Mouse (Mus musculus): Measurements from ENCODE around the gene Psmd9.

Psmd9 gene

DNA sequence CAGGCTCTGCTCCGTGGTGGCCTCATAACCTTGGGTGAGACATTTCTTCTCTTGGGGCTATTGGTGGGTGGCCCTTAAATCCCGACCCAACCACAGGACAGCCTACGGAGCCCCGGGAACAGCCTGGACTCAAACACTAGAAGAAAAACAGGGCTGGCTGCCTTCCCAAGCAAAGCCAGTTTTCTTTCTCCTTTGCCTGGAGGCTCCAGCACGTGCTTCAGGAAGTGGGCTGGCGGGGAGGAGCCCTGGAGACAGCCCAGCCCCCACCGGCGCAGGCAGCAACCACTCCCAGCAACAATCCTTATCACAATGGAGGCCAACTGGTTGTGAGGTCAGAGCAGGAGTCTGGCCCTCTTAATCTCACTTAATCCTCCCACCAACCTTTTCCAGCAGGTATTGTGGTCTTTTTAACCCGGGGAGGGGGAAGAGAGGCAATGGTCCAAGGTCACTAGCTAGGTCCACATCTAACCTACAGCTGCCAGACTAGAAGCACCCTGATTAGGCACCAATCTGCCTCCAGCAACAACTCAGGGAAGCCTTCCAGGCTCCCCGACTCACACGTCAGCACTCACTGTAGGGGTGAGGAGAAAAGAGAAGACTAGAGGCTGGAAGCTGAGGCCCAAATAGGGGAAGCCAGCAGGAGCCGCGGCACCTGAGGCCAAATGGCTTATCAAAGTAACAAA is 32.7 kb upstream of the Psmd9 start:
- in situ Hi-C loops (cut with MboI, MseI), result loop anchor here in 1 of 2 experiments (10.0 to 25.0 kb wide), 3 partner anchors 72 to 1299 kb away; partner anchors contain the start of genes Pheta1, Sh2b3 and Tmem120b

DNA sequence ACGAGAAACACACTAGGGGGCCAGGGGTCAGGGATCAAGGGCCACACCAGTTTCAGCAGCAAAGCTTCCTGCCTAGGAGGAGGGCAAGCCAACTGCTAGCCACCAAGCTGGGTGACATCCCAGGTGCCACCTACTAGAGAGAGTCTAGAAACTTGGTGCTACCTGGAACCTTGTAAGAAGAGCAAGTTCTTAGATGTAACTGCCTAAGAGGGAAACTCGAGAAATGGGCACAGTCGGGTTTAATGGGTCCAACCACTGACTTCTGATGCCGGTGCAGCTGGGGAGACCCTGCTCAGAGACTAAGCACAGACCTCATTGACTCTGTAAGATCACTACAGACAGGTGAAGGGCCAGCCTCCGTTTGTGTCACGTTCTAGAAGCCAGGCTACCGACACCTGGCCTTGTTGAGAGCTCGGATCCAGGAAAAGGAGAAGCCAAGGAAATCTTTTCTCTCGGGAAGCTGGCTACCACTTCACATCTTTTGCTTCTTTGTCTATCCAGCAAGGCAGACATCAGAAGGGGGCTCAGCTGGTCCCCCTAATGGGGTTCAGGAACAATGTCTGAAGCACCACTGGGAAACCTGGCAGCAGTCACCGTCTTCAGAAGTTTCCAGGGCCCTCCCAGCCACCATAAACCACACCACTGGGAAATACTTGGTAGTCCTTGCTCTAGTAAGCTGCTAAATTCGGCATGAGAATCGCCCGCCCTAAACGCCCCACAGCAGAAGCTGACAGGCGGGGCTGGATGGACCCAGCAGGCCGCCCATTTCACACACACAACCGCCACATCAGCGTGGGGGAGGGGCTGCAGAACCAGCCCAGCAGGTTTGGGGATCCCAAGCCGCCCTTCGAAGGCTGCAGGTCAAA is 31.9 kb upstream of the Psmd9 start:
- in situ Hi-C loops (cut with MboI, MseI), result loop anchor here in 1 of 2 experiments (10.0 to 25.0 kb wide), 3 partner anchors 72 to 1300 kb away; partner anchors contain the start of genes Pheta1, Sh2b3 and Tmem120b

DNA sequence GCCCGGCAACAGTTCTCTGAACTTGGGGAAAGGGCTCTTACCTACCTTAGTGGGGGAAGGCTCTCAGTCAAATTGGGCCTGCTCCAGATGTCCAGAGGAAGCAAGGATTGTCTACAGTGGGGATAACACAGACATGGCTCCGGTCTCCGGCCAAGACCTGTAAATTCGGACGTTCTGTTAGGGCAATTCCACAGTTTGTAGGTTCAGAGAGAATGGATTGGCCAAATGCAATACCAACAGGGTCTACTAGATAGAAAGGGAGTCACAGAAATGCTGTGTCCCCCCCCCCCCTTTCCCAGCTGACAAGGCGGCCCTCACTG is 31.3 kb upstream of the Psmd9 start:
- in situ Hi-C loops (cut with MboI, MseI), result loop anchor here in 1 of 2 experiments (10.0 to 25.0 kb wide), 3 partner anchors 73 to 1301 kb away; partner anchors contain the start of genes Pheta1, Sh2b3 and Tmem120b

DNA sequence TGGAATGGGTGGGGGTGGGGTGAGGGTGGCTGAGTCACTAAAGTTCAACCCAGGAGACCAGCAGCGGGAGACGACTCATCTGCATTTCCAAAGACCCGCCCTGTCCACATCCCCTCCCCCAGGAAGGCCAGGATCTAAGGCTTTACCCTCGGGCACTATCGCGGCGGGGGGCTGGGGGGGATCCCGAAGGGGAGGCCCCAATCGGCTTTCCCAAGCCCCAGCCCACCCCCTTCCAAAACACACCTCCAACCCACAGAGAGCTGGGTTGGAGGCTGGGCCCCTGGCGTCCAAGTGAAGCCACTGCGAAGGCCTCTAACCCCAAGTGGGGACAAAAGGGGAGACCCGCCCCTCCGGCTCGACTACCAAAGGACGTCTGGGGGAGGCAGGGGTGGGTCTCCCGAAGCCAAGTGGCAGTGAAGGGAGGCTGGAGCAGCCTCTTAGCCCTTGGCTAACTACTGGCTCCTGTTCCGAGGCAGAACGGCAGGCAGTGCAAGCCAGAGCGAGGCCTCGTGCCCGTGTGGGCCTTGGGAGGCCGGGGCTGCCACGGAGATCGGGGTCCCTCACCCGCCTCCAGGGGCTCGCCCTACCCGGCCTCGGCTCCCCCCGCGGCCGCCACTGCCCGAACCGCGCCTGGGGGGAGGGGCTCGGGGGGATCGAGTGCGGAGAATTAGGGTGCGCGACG is 30.8 kb upstream of the Psmd9 start:
- in situ Hi-C loops (cut with MboI, MseI), result loop anchor here in 1 of 2 experiments (10.0 to 25.0 kb wide), 3 partner anchors 74 to 1301 kb away; partner anchors contain the start of genes Pheta1, Sh2b3 and Tmem120b

DNA sequence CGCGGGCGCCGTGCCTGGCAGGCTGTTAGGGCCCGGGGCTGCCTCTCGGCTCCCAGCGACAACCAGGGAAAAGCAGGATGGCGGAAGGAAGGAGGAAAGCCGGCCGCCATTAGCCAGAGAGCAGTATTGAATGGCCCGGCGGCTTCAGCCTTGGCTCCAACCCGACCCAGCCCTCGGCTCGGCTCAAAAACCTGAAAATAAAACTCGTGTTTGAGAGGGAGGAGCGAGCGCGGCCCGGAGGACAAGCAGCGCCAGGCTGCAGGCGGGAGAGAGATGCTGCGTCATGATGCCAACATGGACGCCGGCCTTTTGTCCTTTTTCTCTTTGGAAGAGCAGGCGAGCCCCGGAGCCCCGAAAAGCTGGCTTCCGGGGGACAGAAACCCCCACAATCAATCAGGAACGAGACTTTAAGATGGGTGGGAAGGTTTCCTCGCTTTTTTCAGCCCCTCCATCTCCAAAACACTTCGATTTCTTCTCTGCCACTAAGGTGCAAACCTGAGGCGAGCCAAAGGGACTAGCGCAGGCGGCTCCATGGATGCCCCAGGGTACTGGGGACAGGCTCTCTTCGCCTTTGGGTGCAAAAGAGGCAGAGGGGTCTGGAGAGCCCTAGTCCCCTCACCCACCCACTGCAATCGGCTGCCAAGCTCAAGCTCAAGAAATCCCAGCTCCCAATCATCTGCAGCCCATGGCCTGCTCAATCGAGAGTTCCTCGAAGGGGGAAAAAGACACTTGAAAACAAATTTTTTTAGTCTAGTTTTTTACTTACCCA is 30.1 kb upstream of the Psmd9 start:
- in situ Hi-C loops (cut with MboI, MseI), result loop anchor here in 1 of 2 experiments (10.0 to 25.0 kb wide), 3 partner anchors 74 to 1302 kb away; partner anchors contain the start of genes Pheta1, Sh2b3 and Tmem120b

DNA sequence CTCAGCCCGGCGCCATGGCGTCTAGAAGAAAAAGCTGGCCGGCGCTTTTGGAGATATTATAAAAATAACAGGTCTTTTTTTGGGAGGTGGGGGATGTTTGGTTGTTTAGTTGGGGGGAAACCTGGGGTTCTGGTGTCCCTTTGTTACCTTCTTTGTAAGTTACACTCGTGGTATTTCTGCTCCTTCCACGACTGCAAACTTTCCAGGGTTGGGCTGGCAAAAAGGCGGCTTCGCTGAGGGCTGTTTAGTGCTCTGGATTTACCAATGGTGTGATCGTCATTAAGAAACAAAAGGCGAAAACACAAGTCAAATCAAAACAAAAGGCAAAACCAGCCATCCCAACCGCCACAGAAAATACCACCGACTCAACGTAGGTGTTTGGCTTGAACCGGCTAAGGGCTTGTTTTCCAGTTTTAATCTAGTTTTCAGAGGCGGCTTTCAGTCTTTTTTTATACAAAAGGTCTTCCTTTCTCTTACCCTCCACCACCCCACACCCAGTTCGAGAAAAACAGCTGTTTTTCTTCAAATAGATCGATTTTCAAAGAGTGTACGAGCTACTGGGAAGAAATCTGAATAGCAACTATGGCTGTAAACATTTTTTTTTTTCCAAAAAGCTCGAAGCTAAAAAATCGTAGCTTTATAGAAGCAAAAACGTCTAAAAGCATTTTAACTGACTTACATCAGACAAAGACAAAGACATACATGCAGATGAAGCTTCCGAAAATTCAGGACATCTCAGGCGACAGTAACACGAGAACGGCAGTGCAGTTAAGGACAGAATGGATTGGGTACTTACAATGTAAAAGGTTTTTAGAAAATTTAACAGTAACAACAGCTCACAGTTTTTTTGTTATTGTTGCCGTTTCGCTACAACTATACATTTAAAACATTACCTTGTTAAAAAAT is 29.2 kb upstream of the Psmd9 start:
- in situ Hi-C loops (cut with MboI, MseI), result loop anchor here in 1 of 2 experiments (10.0 to 25.0 kb wide), 4 partner anchors 75 to 1303 kb away; partner anchors contain the start of genes Kdm2b, Pheta1, Sh2b3 and Tmem120b

DNA sequence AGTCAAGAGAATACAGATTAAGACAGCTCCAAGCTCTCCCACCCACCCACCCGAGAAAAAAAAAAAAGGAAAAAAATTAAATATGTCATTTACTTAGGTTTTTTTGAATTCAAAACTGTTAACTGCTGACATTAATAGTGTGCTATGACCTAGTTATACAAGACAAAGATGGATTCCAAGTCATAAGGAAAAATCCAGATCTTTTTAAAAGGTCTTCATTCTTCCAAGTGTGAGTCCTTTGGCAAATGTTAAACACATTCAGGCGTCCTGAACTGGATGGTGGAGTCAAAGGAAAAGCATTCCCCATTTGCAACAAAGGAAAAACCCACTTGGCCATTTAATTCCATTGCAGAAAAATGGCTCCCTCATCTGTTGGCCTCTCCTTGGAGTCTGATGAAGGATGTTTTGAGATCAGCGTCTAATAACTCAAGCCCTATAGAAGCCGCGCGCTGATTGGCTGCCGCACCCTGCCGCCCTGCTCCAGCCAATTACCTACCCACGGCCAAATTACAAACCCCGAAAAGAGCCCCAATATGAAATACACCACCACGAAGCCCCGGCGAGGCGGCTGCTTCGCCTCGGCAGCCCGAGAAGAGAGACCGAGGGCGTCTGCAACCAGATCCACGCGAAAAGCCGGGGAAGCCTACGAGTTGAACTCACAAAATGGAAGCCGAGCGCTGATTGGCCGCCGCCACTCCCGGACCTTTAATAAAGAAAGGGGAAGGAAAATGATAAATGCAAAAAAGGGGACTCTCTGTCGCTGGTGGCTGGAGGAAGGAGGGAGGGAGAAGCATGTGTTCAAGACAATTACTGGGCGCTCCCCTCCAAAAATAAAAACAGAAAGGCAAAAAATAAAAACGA is 28.3 kb upstream of the Psmd9 start:
- in situ Hi-C loops (cut with MboI, MseI), result loop anchor here in 1 of 2 experiments (10.0 to 25.0 kb wide), 2 partner anchors 156 to 1304 kb away; partner anchors contain the start of genes Kdm2b, Pheta1 and Sh2b3

DNA sequence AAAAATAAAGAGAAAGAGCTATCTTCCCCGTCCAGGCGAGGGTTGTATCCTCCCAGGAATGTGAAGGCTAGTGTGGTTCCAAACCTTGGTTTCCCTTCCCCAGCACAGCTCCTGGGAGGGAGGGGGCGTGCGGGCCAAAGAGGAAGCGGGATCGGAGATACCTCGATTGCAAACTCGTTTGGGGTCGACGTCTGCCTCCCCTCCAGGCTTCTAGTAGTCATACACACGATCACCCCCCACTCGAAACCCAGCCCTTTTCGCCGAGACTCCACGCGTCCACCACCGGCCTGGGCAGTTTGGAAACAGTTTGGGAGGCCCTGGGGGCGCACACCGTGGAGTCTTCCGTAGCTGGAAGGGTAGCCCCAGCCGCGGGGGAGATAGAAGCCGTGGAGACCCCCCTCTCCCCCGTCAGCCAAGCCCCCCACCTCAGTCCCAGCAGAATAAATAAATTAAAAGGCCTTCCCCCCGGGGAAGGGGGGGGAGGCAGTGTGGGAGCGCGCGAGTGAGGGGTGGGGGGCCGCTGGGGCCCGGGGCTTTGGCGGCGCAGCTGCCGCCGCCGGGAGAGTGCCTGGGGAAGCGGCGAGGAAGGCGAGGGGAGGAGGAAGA is 27.6 kb upstream of the Psmd9 start:
- in situ Hi-C loops (cut with MboI, MseI), result loop anchor here in 1 of 2 experiments (10.0 to 25.0 kb wide), 2 partner anchors 157 to 1304 kb away; partner anchors contain the start of genes Kdm2b, Pheta1 and Sh2b3

DNA sequence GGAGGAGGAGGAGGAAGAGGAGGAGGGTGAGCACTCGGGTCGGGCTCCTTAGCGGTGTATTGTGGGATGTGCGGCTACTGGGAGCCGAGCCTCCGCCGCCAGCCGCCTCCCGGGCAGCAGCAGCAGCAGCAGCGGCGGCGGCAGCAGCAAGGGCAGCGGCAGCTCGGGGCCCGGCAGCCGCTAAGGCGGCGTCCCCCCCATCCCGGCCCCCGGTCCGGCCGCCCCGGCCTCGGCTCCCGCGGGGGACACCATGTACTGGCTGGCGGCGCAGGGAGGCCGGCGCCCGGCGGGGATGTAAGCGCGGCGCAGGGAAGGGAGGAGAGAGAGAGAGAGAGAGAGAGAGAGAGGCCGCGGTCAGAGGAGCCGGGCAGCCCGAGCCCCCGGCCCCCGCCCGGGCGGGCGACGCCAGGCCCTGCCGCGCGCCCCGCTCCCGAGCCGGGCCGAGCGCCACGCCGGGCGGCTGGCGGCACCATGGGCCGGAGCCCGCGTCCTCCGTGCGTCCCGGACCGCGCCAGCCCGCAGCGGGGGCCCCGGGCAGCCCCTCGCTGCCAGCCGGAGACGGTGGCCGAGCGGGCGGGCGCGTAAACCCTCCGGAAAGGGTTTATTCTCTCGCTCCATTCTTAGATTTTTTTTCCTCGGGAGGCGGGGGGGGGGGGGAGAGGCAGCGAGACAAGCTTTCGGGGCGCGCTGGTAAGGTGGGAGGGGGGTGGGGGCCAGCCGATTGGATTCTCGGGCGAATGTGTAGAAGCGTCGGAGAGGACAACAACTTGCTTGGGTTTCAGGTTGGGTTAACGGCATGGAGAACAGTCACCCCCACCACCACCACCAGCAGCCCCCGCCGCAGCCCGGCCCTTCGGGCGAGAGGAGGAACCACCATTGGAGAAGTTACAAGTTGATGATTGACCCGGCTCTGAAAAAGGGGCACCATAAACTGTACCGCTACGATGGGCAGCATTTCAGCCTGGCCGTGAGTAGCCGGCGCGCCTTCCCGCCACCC is 26.8 kb upstream of the Psmd9 start, which contains the start of gene Setd1b:
Setd1b (plus strand) TSS at position 33 of the 997 bp plus-strand sequence.
- in situ Hi-C loops (cut with MboI, MseI), result loop anchor here in 1 of 2 experiments (10.0 to 25.0 kb wide), 2 partner anchors 158 to 1305 kb away; partner anchors contain the start of genes Kdm2b, Pheta1 and Sh2b3

DNA sequence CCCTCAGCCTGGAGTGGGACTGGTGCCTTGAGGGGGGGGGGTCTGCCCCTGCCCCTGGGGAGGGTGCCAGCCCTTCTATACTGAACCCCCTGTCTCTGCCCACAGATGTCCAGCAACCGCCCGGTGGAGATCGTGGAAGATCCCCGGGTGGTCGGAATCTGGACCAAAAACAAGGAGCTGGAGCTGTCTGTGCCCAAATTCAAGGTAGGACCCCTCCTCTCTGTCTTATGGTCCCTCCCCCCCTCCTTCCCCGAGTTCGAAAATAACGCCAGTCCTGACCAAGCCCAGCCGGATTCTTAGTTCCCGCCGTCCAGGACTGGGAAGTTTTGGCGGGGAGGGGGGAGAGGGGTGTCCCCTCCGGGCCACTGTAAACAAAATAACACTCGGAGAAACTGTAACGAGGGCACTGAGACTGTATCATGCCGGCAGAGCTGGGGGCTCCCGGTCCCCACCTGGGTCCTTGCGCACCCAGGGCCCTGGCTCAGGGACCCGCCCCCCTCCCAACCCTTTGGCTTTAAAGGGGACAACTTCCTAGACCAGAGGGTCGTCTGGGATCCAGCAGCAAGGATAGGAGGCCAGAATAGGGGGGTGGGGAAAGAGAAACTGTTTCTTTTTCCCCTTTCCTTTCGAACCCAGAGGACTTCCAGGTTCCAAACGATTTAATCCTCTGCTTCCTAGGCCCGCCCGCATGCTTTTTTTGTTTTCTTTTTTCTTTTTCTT is 25.8 kb upstream of the Psmd9 start:
- in situ Hi-C loops (cut with MboI, MseI), result loop anchor here in 1 of 2 experiments (10.0 to 25.0 kb wide), 2 partner anchors 159 to 1306 kb away; partner anchors contain the start of genes Kdm2b, Pheta1 and Sh2b3

DNA sequence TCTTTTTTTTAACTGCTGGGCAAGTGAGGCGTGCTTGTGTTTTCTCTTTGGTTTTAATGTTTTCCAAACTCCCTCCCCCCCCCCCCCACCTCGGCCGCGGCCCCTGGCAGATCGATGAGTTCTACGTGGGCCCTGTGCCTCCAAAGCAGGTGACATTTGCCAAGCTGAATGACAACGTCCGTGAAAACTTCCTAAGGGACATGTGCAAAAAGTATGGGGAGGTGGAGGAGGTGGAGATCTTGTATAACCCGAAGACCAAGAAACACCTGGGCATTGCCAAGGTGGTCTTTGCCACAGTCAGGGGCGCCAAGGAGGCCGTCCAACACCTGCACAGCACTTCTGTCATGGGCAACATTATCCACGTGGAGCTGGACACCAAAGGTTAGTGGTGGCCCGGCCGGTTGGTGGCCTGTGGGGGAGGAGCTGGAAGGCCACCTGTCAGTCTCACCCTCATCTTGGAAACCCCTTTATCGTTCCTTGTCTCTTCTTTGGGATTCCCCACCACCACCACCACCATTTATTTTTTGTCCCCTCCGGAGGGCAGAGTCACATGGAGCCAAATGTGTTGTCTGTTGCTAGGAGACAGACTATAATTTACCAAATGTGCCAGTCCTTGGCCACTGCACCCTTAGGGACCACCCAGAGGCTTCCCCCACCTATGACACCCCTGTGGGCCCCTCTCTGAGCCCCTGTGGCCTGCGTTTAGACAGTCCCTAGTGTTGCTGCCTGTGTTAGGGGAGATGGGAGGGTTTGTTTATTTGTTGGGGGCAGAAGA is 25.1 kb upstream of the Psmd9 start:
- in situ Hi-C loops (cut with MboI, MseI), result loop anchor here in 1 of 2 experiments (10.0 to 25.0 kb wide), 2 partner anchors 159 to 1307 kb away; partner anchors contain the start of genes Kdm2b, Pheta1 and Sh2b3

DNA sequence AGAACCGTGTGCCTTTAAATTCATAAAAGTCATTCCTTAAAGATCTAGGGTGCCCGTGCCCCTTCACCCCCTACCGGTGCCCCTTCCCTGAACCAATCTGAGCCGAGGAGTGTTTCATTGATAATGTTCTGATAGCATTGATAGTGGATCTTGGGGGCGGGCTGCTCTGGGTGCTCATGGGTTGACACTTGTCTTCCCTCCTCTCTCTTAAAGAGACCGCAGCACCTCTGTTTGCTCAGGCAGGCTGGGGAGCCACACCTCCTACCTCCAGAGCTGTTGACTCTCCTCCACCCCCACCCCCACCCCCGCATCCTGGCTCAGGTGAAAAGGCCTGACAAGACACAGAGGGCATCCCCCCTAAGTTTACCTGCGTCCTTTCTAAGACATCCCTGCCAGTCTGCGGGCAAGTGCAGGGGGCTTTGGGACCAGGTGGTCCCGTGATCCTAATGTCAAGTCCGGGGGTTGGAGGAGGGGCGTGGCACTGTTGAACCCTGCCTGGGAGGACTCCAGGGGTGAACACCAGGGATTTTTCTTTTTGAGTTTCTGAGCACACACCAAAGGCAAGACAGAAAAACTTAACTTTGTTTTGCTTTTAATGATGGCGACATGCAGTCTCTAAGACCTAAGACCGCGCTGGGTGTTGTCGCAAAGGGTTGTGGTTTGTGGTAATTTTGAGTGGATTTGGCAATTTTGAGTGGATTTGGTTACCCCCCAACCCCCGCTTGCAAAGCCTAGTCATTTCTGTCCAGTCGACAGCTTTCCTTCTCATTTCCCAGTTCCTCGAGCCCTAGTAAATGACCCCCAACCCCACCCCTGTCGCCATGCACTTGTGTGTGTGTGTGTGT is 24.2 kb upstream of the Psmd9 start:
- in situ Hi-C loops (cut with MboI, MseI), result loop anchor here in 1 of 2 experiments (10.0 to 25.0 kb wide), 2 partner anchors 160 to 1308 kb away; partner anchors contain the start of genes Kdm2b, Pheta1 and Sh2b3

DNA sequence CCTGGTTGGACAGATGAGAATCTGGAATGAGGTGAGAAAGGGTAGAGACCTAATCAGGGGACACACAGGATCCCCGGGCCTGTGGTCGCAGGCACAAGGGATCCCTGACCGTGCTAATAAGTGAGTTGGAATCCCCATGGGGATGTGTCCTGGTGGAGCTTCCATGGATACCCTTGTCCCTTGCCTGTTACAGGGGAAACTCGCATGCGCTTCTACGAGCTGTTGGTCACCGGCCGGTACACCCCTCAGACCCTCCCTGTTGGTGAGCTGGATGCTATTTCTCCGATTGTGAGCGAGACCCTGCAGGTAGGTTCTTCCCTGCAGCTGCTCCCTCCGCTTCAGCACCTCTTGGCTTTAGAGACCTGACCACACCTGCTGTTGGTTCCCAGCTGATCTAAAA is 22.9 kb upstream of the Psmd9 start:
- in situ Hi-C loops (cut with MboI, MseI), result loop anchor here in 1 of 2 experiments (10.0 to 25.0 kb wide), 2 partner anchors 162 to 1309 kb away; partner anchors contain the start of genes Kdm2b, Pheta1 and Sh2b3
